Mouse (Mus musculus) skeletal muscle tissue, postnatal 0 days (tissue): Measurements from ENCODE around the gene Olfr1282. TPM values are rescaled to one million over a fixed set of nuclear protein-coding genes. Genes with fewer than 3 reads are reported as not detected.

Experiments used
- polyA plus RNA-seq: library from polyadenylated mRNA; unstranded; fragments of >200 nt; fragmentation: Nextera tagmentation; extraction: Ambion mirVana; gene quantifications from 2 replicates; pipeline ENCODE4 v1.2.1, GENCODE M21; 2015

Olfr1282 gene
- not detected in 2 replicates for polyA plus RNA-seq

GRCm38 (mm10) chr2:111335976-111336375 is at the start of gene Olfr1282:
Olfr1282 (minus strand) TSS chr2:111336076.

GRCm38 (mm10) chr2:111375222-111375621 is 39.3 kb upstream of the Olfr1282 start, which contains the start of gene Olfr1284:
Olfr1284 (plus strand) TSS chr2:111375522.

DNA sequence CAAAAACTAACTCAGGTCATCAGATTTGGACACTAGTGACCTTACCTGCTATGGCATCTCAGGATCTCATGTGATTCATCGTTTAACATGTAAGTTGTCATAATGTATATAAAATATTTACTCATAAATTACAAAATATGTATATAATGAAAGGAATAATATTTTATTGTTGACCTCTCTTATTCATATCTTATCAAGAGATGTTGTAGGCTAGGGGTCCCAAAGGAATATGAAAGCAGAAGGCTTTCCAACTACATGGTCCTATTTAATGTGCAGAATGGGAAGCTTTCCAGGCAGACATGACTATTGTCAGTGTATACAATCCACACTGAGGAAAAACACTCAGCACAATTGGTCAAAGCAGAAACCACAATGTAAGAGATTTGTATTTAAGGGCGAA is 30.6 kb upstream of the Olfr1282 start, which contains the start of gene Olfr1283:
Olfr1283 (plus strand) TSS at position 301 of the 400 bp plus-strand sequence.

DNA sequence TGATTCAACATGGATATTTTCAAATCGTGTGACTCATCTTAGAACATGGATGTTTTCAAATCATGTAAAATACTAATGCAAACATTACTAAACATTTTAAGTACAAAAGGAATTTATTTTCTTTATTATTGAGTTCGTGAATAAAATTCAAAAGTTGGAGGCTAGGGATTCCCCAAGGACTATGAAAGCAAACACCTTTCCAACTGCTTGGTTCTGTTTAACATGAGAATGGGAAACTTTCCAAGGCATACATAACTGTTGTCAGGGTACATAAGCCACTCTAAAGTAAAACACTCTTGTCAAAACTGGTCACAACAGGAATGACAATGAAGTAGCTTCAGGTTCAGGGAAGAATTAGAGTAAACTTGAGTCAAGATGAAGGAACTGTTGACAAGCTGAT is 9.7 kb downstream of the Olfr1282 start, which contains the start of gene Olfr1281:
Olfr1281 (plus strand) TSS at position 301 of the 400 bp plus-strand sequence.

GRCm38 (mm10) chr2:111313717-111314116 is 22.2 kb downstream of the Olfr1282 start, which contains the start of gene Olfr1280:
Olfr1280 (plus strand) TSS chr2:111314017.

GRCm38 (mm10) chr2:111300374-111300773 is 35.5 kb downstream of the Olfr1282 start, which contains the start of gene Olfr1279:
Olfr1279 (plus strand) TSS chr2:111300635.

DNA sequence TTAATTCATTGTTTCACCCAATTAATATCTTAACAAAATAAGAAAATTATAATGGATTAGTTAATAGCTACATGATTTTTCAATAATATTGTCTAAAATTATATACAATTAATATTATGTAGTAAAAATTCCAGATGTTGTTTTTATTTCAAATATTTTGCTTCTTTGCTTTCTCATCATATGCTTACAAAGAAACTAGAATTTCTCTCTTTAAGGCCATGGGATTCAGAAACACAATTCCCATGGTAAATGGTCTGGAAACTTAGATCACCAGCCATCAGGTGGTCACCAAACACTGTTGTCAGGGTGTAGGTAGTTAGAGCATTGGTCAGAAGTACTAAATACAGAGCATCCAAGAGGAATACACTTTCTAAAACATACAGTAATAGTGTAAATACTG is 46.0 kb downstream of the Olfr1282 start, which contains the start of gene Olfr1278:
Olfr1278 (plus strand) TSS at position 301 of the 400 bp plus-strand sequence.

Other genes starting within 250 kb of the Olfr1282 start
- gene Gm13941, start 230.1 kb downstream of the Olfr1282 start, polyA plus RNA-seq = not detected in 2 replicates
- gene Gm15130, start 183.1 kb downstream of the Olfr1282 start, polyA plus RNA-seq = not detected in 2 replicates
- gene 4930430A15Rik, start 106.5 kb downstream of the Olfr1282 start, polyA plus RNA-seq = not detected in 2 replicates
- gene Olfr1275, start 100.8 kb downstream of the Olfr1282 start, polyA plus RNA-seq = not detected in 2 replicates
- gene Olfr1276, start 81.6 kb downstream of the Olfr1282 start, polyA plus RNA-seq = not detected in 2 replicates
- not detected in 2 replicates for gene Olfr1277, start 62.0 kb downstream of the Olfr1282 start, polyA plus RNA-seq
- not detected in 2 replicates for gene Olfr1278, start 45.9 kb downstream of the Olfr1282 start, polyA plus RNA-seq
- not detected in 2 replicates for gene Olfr1279, start 35.4 kb downstream of the Olfr1282 start, polyA plus RNA-seq
- gene Olfr1280, start 22.1 kb downstream of the Olfr1282 start, polyA plus RNA-seq = not detected in 2 replicates
- not detected in 2 replicates for gene Olfr1281, start 9.6 kb downstream of the Olfr1282 start, polyA plus RNA-seq
- not detected in 2 replicates for gene Olfr1283, start 30.7 kb upstream of the Olfr1282 start, polyA plus RNA-seq
- not detected in 2 replicates for gene Olfr1284, start 39.4 kb upstream of the Olfr1282 start, polyA plus RNA-seq
- gene Olfr1286, start 87.0 kb upstream of the Olfr1282 start, polyA plus RNA-seq = not detected in 2 replicates
- not detected in 2 replicates for gene Olfr1287, start 113.1 kb upstream of the Olfr1282 start, polyA plus RNA-seq
- not detected in 2 replicates for gene Olfr1288, start 138.0 kb upstream of the Olfr1282 start, polyA plus RNA-seq
- not detected in 2 replicates for gene Olfr1289, start 144.7 kb upstream of the Olfr1282 start, polyA plus RNA-seq
- gene Olfr1290, start 157.8 kb upstream of the Olfr1282 start, polyA plus RNA-seq = not detected in 2 replicates
- gene Olfr1291-ps1, start 161.1 kb upstream of the Olfr1282 start, polyA plus RNA-seq = not detected in 2 replicates
- not detected in 2 replicates for gene Olfr1293-ps, start 189.1 kb upstream of the Olfr1282 start, polyA plus RNA-seq
- not detected in 2 replicates for gene Olfr1294, start 204.2 kb upstream of the Olfr1282 start, polyA plus RNA-seq
- not detected in 2 replicates for gene Olfr1295, start 233.6 kb upstream of the Olfr1282 start, polyA plus RNA-seq